Mouse (Mus musculus) kidney, embryonic 14.5 days (tissue): ENCODE results near the gene Kif5a. TPM values are rescaled to one million over a fixed set of nuclear protein-coding genes. Genes with fewer than 3 reads are reported as not detected.

Experiments used
- ATAC-seq: fragments of 200-750 bp; cut with Nextera tagmentation; 2 replicates; pipeline ENCODE4 v1.8.0; 2017; ENCODE audit warnings: moderate number of reproducible peaks, mild to moderate bottlenecking, moderate TSS enrichment, moderate library complexity; ENCODE audit not compliant: low FRiP score, low TSS enrichment
- H3K27ac ChIP-seq: fragments of 300-500 bp; sonication (generic); 2 replicates; pipeline ENCODE4 v1.5.1; 2014; ENCODE audit warnings: low read depth, mild to moderate bottlenecking, low read length, moderate library complexity, mixed read lengths
- H3K27me3 ChIP-seq: fragments of 300-500 bp; sonication (generic); 2 replicates; pipeline ENCODE4 v1.6.1; 2014; ENCODE audit warnings: mild to moderate bottlenecking, low read length; ENCODE audit not compliant: control insufficient read depth, insufficient read depth
- H3K36me3 ChIP-seq: fragments of 300-500 bp; sonication (generic); 2 replicates; pipeline ENCODE4 v1.6.1; 2014; ENCODE audit warnings: low read length, mixed read lengths; ENCODE audit not compliant: control insufficient read depth, insufficient read depth
- H3K4me1 ChIP-seq: fragments of 300-500 bp; sonication (generic); 2 replicates; pipeline ENCODE4 v1.6.1; 2014; ENCODE audit warnings: low read length, mixed read lengths; ENCODE audit not compliant: control insufficient read depth, insufficient read depth
- H3K4me2 ChIP-seq: fragments of 300-500 bp; sonication (generic); replicated peaks from 2 replicates; pipeline ENCODE4 v1.6.1; 2014; ENCODE audit warnings: low read depth, mild to moderate bottlenecking, low read length
- H3K4me3 ChIP-seq: fragments of 300-500 bp; sonication (generic); 2 replicates; pipeline ENCODE4 v1.5.1; 2014; ENCODE audit warnings: mild to moderate bottlenecking, low read length
- H3K9ac ChIP-seq: fragments of 300-500 bp; sonication (generic); 2 replicates; pipeline ENCODE4 v1.6.1; 2014; ENCODE audit warnings: low read depth, mild to moderate bottlenecking, low read length, moderate library complexity
- H3K9me3 ChIP-seq: fragments of 300-500 bp; sonication (generic); 2 replicates; pipeline ENCODE4 v1.6.1; 2016; ENCODE audit warnings: low read length; ENCODE audit not compliant: control insufficient read depth
- WGBS: fragments of 180-500 bp; shearing (Covaris S2); extraction: QIAGEN DNeasy Blood & Tissue Kit; methylation state at CpG from one replicate; pipeline ENCODE4 v1.1.7; 2014; 5-methylcytosine and 5-hydroxymethylcytosine counted together
- polyA plus RNA-seq: library from polyadenylated mRNA; unstranded; fragments of >200 nt; fragmentation: Nextera tagmentation; extraction: Ambion mirVana; gene quantifications from 2 replicates; pipeline ENCODE4 v1.2.1, GENCODE M21; 2014

The Kif5a gene
- polyA plus RNA-seq, 1 experiment from 2014 or later: 0.37 TPM

DNA sequence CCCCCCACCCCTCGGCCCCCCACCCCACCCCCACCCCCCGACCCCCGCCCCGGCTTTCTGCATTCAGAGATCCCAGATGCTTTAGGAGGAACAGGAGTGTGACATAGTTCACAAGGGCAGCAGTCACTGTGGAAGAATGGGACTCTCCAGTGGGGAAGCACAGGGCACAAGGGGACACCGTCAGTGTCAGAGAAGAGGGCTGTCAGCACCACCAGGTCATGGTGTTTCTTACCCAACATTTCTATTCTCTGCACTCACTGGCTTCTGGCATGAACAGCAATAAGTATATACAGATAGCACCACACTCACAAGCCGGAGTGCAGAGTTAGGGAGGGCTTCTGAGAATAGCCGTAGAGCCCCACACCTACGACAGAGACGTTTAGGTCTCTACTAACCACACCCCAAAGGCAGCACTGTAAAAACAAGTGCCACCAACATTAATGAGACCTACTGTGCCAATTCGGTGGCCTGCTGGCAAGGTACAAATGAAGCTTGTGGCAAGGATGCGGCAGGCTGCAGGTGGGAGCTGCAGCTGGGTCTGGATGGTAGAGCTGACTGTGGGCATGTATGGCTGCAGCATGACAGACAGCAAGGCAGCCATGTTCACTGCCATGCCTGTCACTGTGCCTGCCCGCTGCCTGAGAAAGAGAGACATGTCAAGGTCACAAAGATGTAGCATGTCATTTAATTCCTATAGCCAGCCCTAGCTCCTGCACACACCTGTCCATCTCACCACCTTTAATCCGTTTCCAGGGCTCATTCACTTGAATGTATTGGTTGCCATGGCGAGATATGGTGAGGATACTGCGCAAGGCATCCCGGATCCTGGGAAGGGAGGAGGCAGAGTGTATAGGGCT, 34.1 kb upstream of the Kif5a start:
- Histone ChIP-seq H3K36me3 (peaks cover 88% of the 10 kb centered on the region), H3K9me3 (no peaks in the 10 kb centered on the region), H3K27ac (no peak overlapping the region), H3K27me3 (no peaks in the 10 kb centered on the region), H3K4me3 (no peak overlapping the region), H3K9ac (no peak overlapping the region), H3K4me2 (no peak overlapping the region), H3K4me1 (peaks cover 2% of the 10 kb centered on the region)
- ATAC-seq: no peak
- 92% methylated on average over 16 of the region's 16 CpGs for WGBS

GRCm38 (mm10) chr10:127295986-127296794, 33.0 kb upstream of the Kif5a start:
- peaks cover 77% of the 10 kb centered on the region for H3K36me3 ChIP-seq
- no peak for ATAC-seq
- H3K27ac ChIP-seq: no peak overlapping the region
- H3K4me1 ChIP-seq: peaks cover 11% of the 10 kb centered on the region
- no peaks in the 10 kb centered on the region for H3K9me3 ChIP-seq
- no peak overlapping the region for H3K4me2 ChIP-seq
- H3K27me3 ChIP-seq: no peaks in the 10 kb centered on the region
- no peak overlapping the region for H3K9ac ChIP-seq
- 90% methylated on average over 24 of the region's 24 CpGs for WGBS
- H3K4me3 ChIP-seq: no peak overlapping the region

GRCm38 (mm10) chr10:127294895-127295510, 31.9 kb upstream of the Kif5a start:
- Histone ChIP-seq H3K4me1 (peaks cover 11% of the 10 kb centered on the region), H3K9me3 (no peaks in the 10 kb centered on the region), H3K9ac (no peak overlapping the region), H3K36me3 (peaks cover 67% of the 10 kb centered on the region), H3K27ac (no peak overlapping the region), H3K4me3 (no peak overlapping the region), H3K4me2 (no peak overlapping the region), H3K27me3 (no peaks in the 10 kb centered on the region)
- ATAC-seq: no peak
- WGBS: 89% methylated on average over 10 of the region's 10 CpGs

- ATAC-seq: no peak
- no peak overlapping the region for H3K4me2 ChIP-seq
- H3K9me3 ChIP-seq: no peaks in the 10 kb centered on the region
- peaks cover 53% of the 10 kb centered on the region for H3K36me3 ChIP-seq
- peaks cover 16% of the 10 kb centered on the region for H3K4me1 ChIP-seq
- no peak overlapping the region for H3K4me3 ChIP-seq
- H3K9ac ChIP-seq: no peak overlapping the region
- 80% methylated on average over 3 of the region's 3 CpGs for WGBS
- H3K27me3 ChIP-seq: no peaks in the 10 kb centered on the region
- H3K27ac ChIP-seq: no peak overlapping the region
Measured at GRCm38 (mm10) chr10:127293590-127294113, 30.5 kb upstream of the Kif5a start.

GRCm38 (mm10) chr10:127292987-127293538, 29.9 kb upstream of the Kif5a start:
- peaks cover 48% of the 10 kb centered on the region for H3K36me3 ChIP-seq
- peaks cover 16% of the 10 kb centered on the region for H3K4me1 ChIP-seq
- ATAC-seq: no peak
- no peak overlapping the region for H3K9ac ChIP-seq
- no peak overlapping the region for H3K4me3 ChIP-seq
- H3K27ac ChIP-seq: no peak overlapping the region
- H3K9me3 ChIP-seq: no peaks in the 10 kb centered on the region
- H3K27me3 ChIP-seq: no peaks in the 10 kb centered on the region
- 87% methylated on average over 6 of the region's 6 CpGs for WGBS
- no peak overlapping the region for H3K4me2 ChIP-seq

DNA sequence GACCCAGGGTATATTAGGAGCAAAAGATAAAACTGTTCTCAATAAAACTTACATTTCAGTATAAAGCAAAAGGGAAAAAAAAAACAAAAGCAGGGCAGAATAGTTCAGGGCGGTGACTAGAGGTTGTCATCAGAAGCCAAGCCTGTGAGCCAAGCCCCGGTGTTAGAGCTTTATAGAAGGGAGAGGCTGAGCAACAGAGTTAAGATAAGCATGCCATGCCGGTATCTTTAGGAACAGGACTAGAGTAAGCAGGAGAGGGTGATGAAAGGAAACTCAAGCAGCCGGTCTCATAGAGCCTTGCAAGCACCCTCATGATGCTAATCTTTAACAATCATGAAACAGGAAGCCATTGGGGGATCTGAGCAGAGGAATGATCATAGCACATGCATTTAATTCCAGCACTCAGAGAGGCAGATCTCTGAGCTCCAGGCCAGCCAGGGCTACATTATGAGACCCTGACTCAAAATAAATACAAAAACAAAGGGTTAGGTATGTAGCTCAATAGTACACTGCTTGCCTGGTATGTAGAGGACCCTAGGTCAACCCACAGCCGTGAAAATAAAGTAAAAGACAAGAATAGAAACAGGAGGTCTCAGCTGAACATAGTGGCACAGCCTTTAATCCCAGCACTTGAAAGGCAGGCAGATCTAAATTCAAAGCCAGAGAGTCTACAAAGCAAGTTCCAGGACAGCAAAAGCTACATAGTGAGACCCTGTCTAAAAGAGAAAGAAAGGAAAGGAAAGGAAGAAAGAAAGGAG, 28.9 kb upstream of the Kif5a start:
- H3K9ac ChIP-seq: peak overlapping the region; percentile 65
- no peak overlapping the region for H3K27ac ChIP-seq
- ATAC-seq: no peak
- 54% methylated on average over 5 of the region's 5 CpGs for WGBS
- H3K27me3 ChIP-seq: no peaks in the 10 kb centered on the region
- H3K4me3 ChIP-seq: peak overlapping the region; percentile 62
- peaks cover 42% of the 10 kb centered on the region for H3K36me3 ChIP-seq
- H3K9me3 ChIP-seq: no peaks in the 10 kb centered on the region
- H3K4me2 ChIP-seq: peak overlapping the region; percentile 90
- peaks cover 24% of the 10 kb centered on the region for H3K4me1 ChIP-seq

GRCm38 (mm10) chr10:127290930-127291880, 28.1 kb upstream of the Kif5a start:
- Histone ChIP-seq H3K36me3 (peaks cover 43% of the 10 kb centered on the region), H3K4me1 (peaks cover 32% of the 10 kb centered on the region), H3K27ac (peak overlapping the region; percentile 90), H3K4me3 (peak overlapping the region; percentile 62), H3K9me3 (no peaks in the 10 kb centered on the region), H3K27me3 (no peaks in the 10 kb centered on the region), H3K4me2 (peak overlapping the region; percentile 90), H3K9ac (peak overlapping the region; percentile 65)
- peak; percentile 37 for ATAC-seq
- WGBS: 3% methylated on average over 19 of the region's 19 CpGs
